In genomic region chr14:30888271-30888732, GRCm38 (mm10) we compare ENCODE assay signal across 9 mouse cellular contexts. TPM values are rescaled to one million over a fixed set of nuclear protein-coding genes. Genes with fewer than 3 reads are reported as not detected.
A peak's percentile ranks its signal among the peaks of the same experiment; 100 is the strongest.
DNase-seq lines count a peak whose midpoint lies in the region; ATAC-seq lines count a peak whose summit lies in the region.
"Had no signal": no experiment of that assay in that cellular context is flagged by ENCODE, and none has a peak within 500 bp of the region (broad histone marks: within the 10 kb centered on the region; RNA-seq: fewer than 3 reads in every experiment).

No protein-coding gene starts in this region.

- no peak overlapping the region for H3K9ac ChIP-seq in limb, embryonic 12.5 days (replicated peaks)
- H3K9ac ChIP-seq: midbrain, embryonic 12.5 days had no signal

- no peak overlapping the region for H3K4me3 ChIP-seq in limb, embryonic 12.5 days (replicated peaks)
- no peak overlapping the region for H3K4me3 ChIP-seq in limb, embryonic 10.5 days
- no peak overlapping the region for H3K4me3 ChIP-seq in forebrain, embryonic 10.5 days
- H3K4me3 ChIP-seq: midbrain, embryonic 12.5 days had no signal

- H3K36me3 ChIP-seq in limb, embryonic 12.5 days, result no peaks in the 10 kb centered on the region
- H3K36me3 ChIP-seq in limb, embryonic 10.5 days, result no peaks in the 10 kb centered on the region
- no peaks in the 10 kb centered on the region for H3K36me3 ChIP-seq in forebrain, embryonic 10.5 days (replicated peaks)
- H3K36me3 ChIP-seq: midbrain, embryonic 12.5 days had no signal

- H3K27me3 ChIP-seq in limb, embryonic 12.5 days, result no peaks in the 10 kb centered on the region
- H3K27me3 ChIP-seq in limb, embryonic 10.5 days (ENCODE audit: low read depth, poor library complexity, severe bottlenecking), result no peaks in the 10 kb centered on the region
- no peaks in the 10 kb centered on the region for H3K27me3 ChIP-seq in forebrain, embryonic 10.5 days (ENCODE audit: poor library complexity, severe bottlenecking)
- H3K27me3 ChIP-seq: midbrain, embryonic 12.5 days had no signal

- WGBS in limb, embryonic 12.5 days, result 14% methylated on average over 9 of the region's 9 CpGs
- 26% methylated on average over 9 of the region's 9 CpGs for WGBS in limb, embryonic 10.5 days
- whole genome bisulfite sequencing in forebrain, embryonic 10.5 days, result 31% methylated on average over 8 of the region's 9 CpGs

- no peak for DNase-seq in limb, embryonic 10.5 days (ENCODE audit: low spot score)
- peak; percentile 60 for DNase-seq in adrenal gland, adult 8-10 months
- DNase-seq in gastrocnemius, postnatal 25 days, result peak; percentile 55
- DNase-seq in kidney, adult 9 months, result peak; percentile 62
- peak; percentile 91 for DNase-seq in lung, postnatal 10 days
- DNase-seq in natural killer cell, adult 2 months (ENCODE audit: low spot score in 2 of 2), result no peak
- no peak for DNase-seq in forebrain, embryonic 10.5 days (ENCODE audit: extremely low spot score, low spot score)

- no peak overlapping the region for H3K27ac ChIP-seq in limb, embryonic 12.5 days
- H3K27ac ChIP-seq in limb, embryonic 10.5 days, result no peak overlapping the region
- H3K27ac ChIP-seq in forebrain, embryonic 10.5 days, result no peak overlapping the region
- H3K27ac ChIP-seq: midbrain, embryonic 12.5 days had no signal

- no peaks in the 10 kb centered on the region for H3K9me3 ChIP-seq in limb, embryonic 12.5 days
- no peaks in the 10 kb centered on the region for H3K9me3 ChIP-seq in limb, embryonic 10.5 days (replicated peaks)
- no peaks in the 10 kb centered on the region for H3K9me3 ChIP-seq in forebrain, embryonic 10.5 days
- H3K9me3 ChIP-seq: midbrain, embryonic 12.5 days had no signal

- H3K4me1 ChIP-seq in limb, embryonic 12.5 days (replicated peaks), result peaks cover 8% of the 10 kb centered on the region
- H3K4me1 ChIP-seq in limb, embryonic 10.5 days, result peaks cover 8% of the 10 kb centered on the region
- peaks cover 6% of the 10 kb centered on the region for H3K4me1 ChIP-seq in forebrain, embryonic 10.5 days

- no peak for ATAC-seq in limb, embryonic 12.5 days (ENCODE audit: insufficient number of reproducible peaks, insufficient read depth, low FRiP score, low TSS enrichment, low read depth)

- 0 out of 2 replicates have a peak overlapping the region, but pooled peaks have one; percentile 27 for H3K4me2 ChIP-seq in limb, embryonic 12.5 days
- H3K4me2 ChIP-seq: midbrain, embryonic 12.5 days had no signal

RNA-seq across cellular contexts. Expression of gene Itih4, which starts 2.0 kb away (rescaled TPM):
- polyA plus RNA-seq in limb, embryonic 12.5 days (2016; fragmentation: Nextera tagmentation; extraction: Ambion mirVana), result 0.10 TPM in 1 of 2 replicates, not detected in the other
- polyA plus RNA-seq in limb, embryonic 10.5 days (2016; fragmentation: Nextera tagmentation; extraction: Ambion mirVana), result not detected in 2 replicates
- 1 to 10 TPM in 3 of 4 experiments, under 1 TPM in 1; 0.65 to 4.7 (median 2.9) TPM for total RNA-seq in adrenal gland, adult 8-10 months (2022)
- total RNA-seq in gastrocnemius, postnatal 25 days (2021), result not detected
- polyA plus RNA-seq in forebrain, embryonic 10.5 days (2016; fragmentation: Nextera tagmentation; extraction: Ambion mirVana), result not detected in 2 replicates
- polyA plus RNA-seq: midbrain, embryonic 12.5 days had no signal

RNA-seq across cellular contexts. Expression of gene Mustn1, which starts 9.3 kb away (rescaled TPM):
- 5.9 and 6.8 TPM in 2 replicates for polyA plus RNA-seq in limb, embryonic 12.5 days (2016; fragmentation: Nextera tagmentation; extraction: Ambion mirVana)
- 0.28 and 0.30 TPM in 2 replicates for polyA plus RNA-seq in limb, embryonic 10.5 days (2016; fragmentation: Nextera tagmentation; extraction: Ambion mirVana)
- total RNA-seq in adrenal gland, adult 8-10 months (2022), result 1 to 10 TPM; 1.7 to 2.9 (median 2.7) TPM
- 100 to 1,000 TPM in 1 of 2 experiments, 10 to 100 TPM in 1; 54.6 to 343 TPM for total RNA-seq in gastrocnemius, postnatal 25 days (2021)
- polyA plus RNA-seq in forebrain, embryonic 10.5 days (2016; fragmentation: Nextera tagmentation; extraction: Ambion mirVana), result 0.22 and 0.49 TPM in 2 replicates

RNA-seq across cellular contexts. Expression of gene Itih3, which starts 35.3 kb away (rescaled TPM):
- 0.09 TPM in 1 of 2 replicates, not detected in the other for polyA plus RNA-seq in limb, embryonic 12.5 days (2016; fragmentation: Nextera tagmentation; extraction: Ambion mirVana)
- not detected in 2 replicates for polyA plus RNA-seq in limb, embryonic 10.5 days (2016; fragmentation: Nextera tagmentation; extraction: Ambion mirVana)
- 1 to 10 TPM in 1 of 4 experiments, under 1 TPM in 3; 0.38 to 1.0 (median 0.59) TPM for total RNA-seq in adrenal gland, adult 8-10 months (2022)
- under 1 TPM; 0.28 to 0.32 TPM for total RNA-seq in gastrocnemius, postnatal 25 days (2021)
- polyA plus RNA-seq in forebrain, embryonic 10.5 days (2016; fragmentation: Nextera tagmentation; extraction: Ambion mirVana), result 0.17 and 0.32 TPM in 2 replicates

RNA-seq across cellular contexts. Expression of gene Itih1, which starts 54.8 kb away (rescaled TPM):
- polyA plus RNA-seq in limb, embryonic 12.5 days (2016; fragmentation: Nextera tagmentation; extraction: Ambion mirVana), result 0.06 TPM in 1 of 2 replicates, not detected in the other
- not detected in 2 replicates for polyA plus RNA-seq in limb, embryonic 10.5 days (2016; fragmentation: Nextera tagmentation; extraction: Ambion mirVana)
- total RNA-seq in adrenal gland, adult 8-10 months (2022), result under 1 TPM in 3 of 4 experiments, not detected in 1; 0.09 to 0.51 (median 0.17) TPM
- not detected for total RNA-seq in gastrocnemius, postnatal 25 days (2021)
- polyA plus RNA-seq in forebrain, embryonic 10.5 days (2016; fragmentation: Nextera tagmentation; extraction: Ambion mirVana), result not detected in 2 replicates
- polyA plus RNA-seq: midbrain, embryonic 12.5 days had no signal

Comparison
In these comparisons a context has a peak if more than half of its experiments do, and no peak if none do; other contexts are left out.
1. DNase-seq: peak in adrenal gland, adult 8-10 months (single experiment), gastrocnemius, postnatal 25 days (single experiment), kidney, adult 9 months (single experiment) and lung, postnatal 10 days (single experiment); none in limb, embryonic 10.5 days (single experiment), natural killer cell, adult 2 months (0 of 2) and forebrain, embryonic 10.5 days (single experiment).